Mouse (Mus musculus): ENCODE measurements around the gene Nkain2. TPM values are rescaled to one million over a fixed set of nuclear protein-coding genes. Genes with fewer than 3 reads are reported as not detected.
"Not testable (repeated sequence)": the region's sequence is repeated elsewhere in the genome, so short reads cannot be mapped to it uniquely, and the experiment has no call there.

Gene Nkain2
- total and polyA plus RNA-seq, 3 experiments, result 0.16 TPM; not detected in 2

- no peak for TF ChIP-seq CTCF (IDR thresholded peaks at IDR 0.05; ENCODE audit: low read depth, low read length)
- no peak for TF ChIP-seq GATA2 (IDR thresholded peaks at IDR 0.05; ENCODE audit: borderline replicate concordance, low read depth, low read length)
- TF ChIP-seq GATA1 (IDR thresholded peaks at IDR 0.05; ENCODE audit: borderline replicate concordance, low read length), result no peak
- TF ChIP-seq TAL1 (conservative IDR thresholded peaks at IDR 0.05; ENCODE audit: low read depth, low read length), result no peak
- TF ChIP-seq POLR2AphosphoS5 (IDR thresholded peaks at IDR 0.05; ENCODE audit: insufficient replicate concordance, low read depth, low read length), result no peak
- DNase-seq (ENCODE audit: low spot score), result no peak
- H3K27me3 ChIP-seq (ENCODE audit: insufficient read depth, low read length), result no peaks in the 10 kb centered on the region
- no peak for ATAC-seq (ENCODE audit: extremely low read depth, insufficient number of reproducible peaks, low FRiP score, poor library complexity, severe bottlenecking)
- H3K4me3 ChIP-seq (ENCODE audit: low read depth, low read length), result no peak overlapping the region
- no peaks in the 10 kb centered on the region for H3K4me1 ChIP-seq (ENCODE audit: insufficient read depth, low read depth, low read length)
- H3K36me3 ChIP-seq (replicated peaks), result no peaks in the 10 kb centered on the region
- no peaks in the 10 kb centered on the region for H3K9me3 ChIP-seq (replicated peaks)
These were observed 20.7 kb downstream of the Nkain2 start for GRCm38 (mm10) chr10:32869541-32869940.

- DNase-seq (ENCODE audit: low spot score), result no peak
- Histone ChIP-seq H3K36me3 (replicated peaks) (no peaks in the 10 kb centered on the region), H3K4me1 (ENCODE audit: insufficient read depth, low read depth, low read length) (no peaks in the 10 kb centered on the region), H3K9me3 (replicated peaks) (no peaks in the 10 kb centered on the region), H3K4me3 (ENCODE audit: low read depth, low read length) (no peak overlapping the region), H3K27me3 (ENCODE audit: insufficient read depth, low read length) (no peaks in the 10 kb centered on the region)
- TF ChIP-seq TAL1 (conservative IDR thresholded peaks at IDR 0.05; ENCODE audit: low read depth, low read length), result no peak
- TF ChIP-seq CTCF (IDR thresholded peaks at IDR 0.05; ENCODE audit: low read depth, low read length), result no peak
- no peak for TF ChIP-seq GATA2 (IDR thresholded peaks at IDR 0.05; ENCODE audit: borderline replicate concordance, low read depth, low read length)
- no peak for TF ChIP-seq POLR2AphosphoS5 (IDR thresholded peaks at IDR 0.05; ENCODE audit: insufficient replicate concordance, low read depth, low read length)
- no peak for TF ChIP-seq GATA1 (IDR thresholded peaks at IDR 0.05; ENCODE audit: borderline replicate concordance, low read length)
- ATAC-seq (ENCODE audit: extremely low read depth, insufficient number of reproducible peaks, low FRiP score, poor library complexity, severe bottlenecking), result no peak
These were observed 74.9 kb downstream of the Nkain2 start for GRCm38 (mm10) chr10:32815210-32815883.

DNA sequence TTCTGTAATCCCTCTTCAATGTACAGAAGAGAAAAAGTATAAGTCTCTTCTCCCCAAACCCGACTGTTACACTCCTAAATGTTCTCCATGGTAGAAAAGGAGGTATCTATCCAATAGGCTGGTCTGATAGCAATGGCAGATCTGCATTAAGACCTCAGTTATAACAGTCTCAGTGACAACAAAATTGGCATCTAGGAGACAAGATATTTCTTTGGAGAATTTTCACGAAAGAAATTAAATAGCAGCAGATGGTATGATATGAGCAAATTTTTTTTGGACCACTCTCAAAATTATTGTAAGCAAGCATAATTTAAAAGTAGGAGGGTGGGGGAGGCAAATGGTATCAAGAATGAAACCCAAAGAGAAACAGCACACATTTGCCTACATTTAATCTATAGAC lies 94.0 kb downstream of the Nkain2 start:
- ATAC-seq (ENCODE audit: extremely low read depth, insufficient number of reproducible peaks, low FRiP score, poor library complexity, severe bottlenecking) (no peak), DNase-seq (ENCODE audit: low spot score) (no peak)
- H3K4me3 ChIP-seq (ENCODE audit: low read depth, low read length), result no peak overlapping the region
- H3K27me3 ChIP-seq (ENCODE audit: insufficient read depth, low read length), result no peaks in the 10 kb centered on the region
- H3K9me3 ChIP-seq (replicated peaks), result no peaks in the 10 kb centered on the region
- no peaks in the 10 kb centered on the region for H3K36me3 ChIP-seq (replicated peaks)
- TF ChIP-seq TAL1 (conservative IDR thresholded peaks at IDR 0.05; ENCODE audit: low read depth, low read length), result no peak
- TF ChIP-seq GATA2 (IDR thresholded peaks at IDR 0.05; ENCODE audit: borderline replicate concordance, low read depth, low read length), result no peak
- no peak for TF ChIP-seq GATA1 (IDR thresholded peaks at IDR 0.05; ENCODE audit: borderline replicate concordance, low read length)
- TF ChIP-seq CTCF (IDR thresholded peaks at IDR 0.05; ENCODE audit: low read depth, low read length), result no peak
- TF ChIP-seq POLR2AphosphoS5 (IDR thresholded peaks at IDR 0.05; ENCODE audit: insufficient replicate concordance, low read depth, low read length), result no peak
- H3K4me1 ChIP-seq (ENCODE audit: insufficient read depth, low read depth, low read length), result no peaks in the 10 kb centered on the region

- no peak for ATAC-seq (ENCODE audit: extremely low read depth, insufficient number of reproducible peaks, low FRiP score, poor library complexity, severe bottlenecking)
- Histone ChIP-seq H3K9me3 (replicated peaks) (no peaks in the 10 kb centered on the region), H3K36me3 (replicated peaks) (no peaks in the 10 kb centered on the region), H3K4me1 (ENCODE audit: insufficient read depth, low read depth, low read length) (no peaks in the 10 kb centered on the region), H3K27me3 (ENCODE audit: insufficient read depth, low read length) (no peaks in the 10 kb centered on the region), H3K4me3 (ENCODE audit: low read depth, low read length) (no peak overlapping the region)
- no peak for TF ChIP-seq POLR2AphosphoS5 (IDR thresholded peaks at IDR 0.05; ENCODE audit: insufficient replicate concordance, low read depth, low read length)
- TF ChIP-seq GATA2 (IDR thresholded peaks at IDR 0.05; ENCODE audit: borderline replicate concordance, low read depth, low read length), result no peak
- no peak for TF ChIP-seq GATA1 (IDR thresholded peaks at IDR 0.05; ENCODE audit: borderline replicate concordance, low read length)
- no peak for TF ChIP-seq TAL1 (conservative IDR thresholded peaks at IDR 0.05; ENCODE audit: low read depth, low read length)
- TF ChIP-seq CTCF (IDR thresholded peaks at IDR 0.05; ENCODE audit: low read depth, low read length), result no peak
- DNase-seq (ENCODE audit: low spot score), result no peak
These were observed 99.7 kb downstream of the Nkain2 start for GRCm38 (mm10) chr10:32790541-32790940.

DNA sequence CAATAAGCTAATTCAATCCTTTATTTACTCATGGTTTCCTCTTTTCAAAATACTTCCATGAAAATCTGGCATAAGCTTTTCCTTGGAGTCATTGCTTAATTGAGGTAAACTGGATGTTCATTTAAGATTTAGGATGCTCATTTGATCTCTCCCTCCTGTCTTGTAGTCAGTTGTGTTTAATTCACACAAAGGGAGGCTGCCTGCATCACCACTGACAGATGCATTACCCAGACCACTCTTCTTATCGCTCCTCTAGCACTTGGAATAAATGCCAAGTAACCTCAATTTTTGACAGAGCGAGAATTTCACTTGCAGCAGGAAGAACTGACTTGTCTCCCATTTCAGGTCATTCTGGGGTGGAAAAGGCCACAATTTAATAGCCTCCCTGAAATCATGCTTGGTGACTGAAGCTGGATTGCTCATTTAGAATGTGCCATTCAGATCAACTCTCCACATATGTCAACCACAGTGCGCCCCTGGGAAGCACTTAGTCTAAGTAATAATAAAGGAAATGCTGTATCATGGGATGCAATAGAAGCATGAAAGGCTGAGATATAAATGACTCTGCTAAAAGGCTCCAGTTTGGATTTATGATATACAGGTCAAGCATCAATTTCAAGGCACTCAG lies 107.4 kb downstream of the Nkain2 start:
- Histone ChIP-seq H3K9me3 (replicated peaks) (no peaks in the 10 kb centered on the region), H3K27me3 (ENCODE audit: insufficient read depth, low read length) (no peaks in the 10 kb centered on the region), H3K4me3 (ENCODE audit: low read depth, low read length) (no peak overlapping the region), H3K36me3 (replicated peaks) (no peaks in the 10 kb centered on the region), H3K4me1 (ENCODE audit: insufficient read depth, low read depth, low read length) (no peaks in the 10 kb centered on the region)
- TF ChIP-seq CTCF (IDR thresholded peaks at IDR 0.05; ENCODE audit: low read depth, low read length) (no peak), TAL1 (conservative IDR thresholded peaks at IDR 0.05; ENCODE audit: low read depth, low read length) (no peak)
- ATAC-seq (ENCODE audit: extremely low read depth, insufficient number of reproducible peaks, low FRiP score, poor library complexity, severe bottlenecking) (no peak), DNase-seq (ENCODE audit: low spot score) (no peak)

DNA sequence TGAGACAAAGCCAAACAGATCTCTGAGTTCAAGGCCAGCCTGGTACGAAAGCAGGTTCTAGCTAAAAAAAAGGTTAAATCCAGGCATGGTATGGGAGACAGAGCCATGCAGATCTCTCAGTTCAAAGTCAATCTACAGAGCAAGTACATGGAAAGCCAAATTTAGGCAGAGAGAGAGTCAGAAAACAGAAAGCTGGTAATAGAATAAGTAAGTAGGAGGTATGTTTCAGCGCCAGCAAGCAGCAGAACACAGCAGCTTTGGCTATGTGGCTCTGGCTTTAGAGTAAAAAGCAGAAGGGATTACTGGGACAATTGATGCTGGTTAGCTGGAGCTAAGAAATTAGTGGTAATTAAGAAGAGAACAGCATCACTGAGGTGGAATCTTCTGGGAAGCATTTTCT lies 151.3 kb downstream of the Nkain2 start:
- Histone ChIP-seq H3K4me1 (ENCODE audit: insufficient read depth, low read depth, low read length) (no peaks in the 10 kb centered on the region), H3K4me3 (ENCODE audit: low read depth, low read length) (no peak overlapping the region), H3K9me3 (replicated peaks) (no peaks in the 10 kb centered on the region), H3K27me3 (ENCODE audit: insufficient read depth, low read length) (no peaks in the 10 kb centered on the region), H3K36me3 (replicated peaks) (no peaks in the 10 kb centered on the region)
- TF ChIP-seq POLR2AphosphoS5 (IDR thresholded peaks at IDR 0.05; ENCODE audit: insufficient replicate concordance, low read depth, low read length), result no peak
- no peak for TF ChIP-seq CTCF (IDR thresholded peaks at IDR 0.05; ENCODE audit: low read depth, low read length)
- TF ChIP-seq GATA2 (IDR thresholded peaks at IDR 0.05; ENCODE audit: borderline replicate concordance, low read depth, low read length), result no peak
- no peak for TF ChIP-seq GATA1 (IDR thresholded peaks at IDR 0.05; ENCODE audit: borderline replicate concordance, low read length)
- TF ChIP-seq TAL1 (conservative IDR thresholded peaks at IDR 0.05; ENCODE audit: low read depth, low read length), result no peak
- ATAC-seq (ENCODE audit: extremely low read depth, insufficient number of reproducible peaks, low FRiP score, poor library complexity, severe bottlenecking) (no peak), DNase-seq (ENCODE audit: low spot score) (no peak)

- ATAC-seq (ENCODE audit: extremely low read depth, insufficient number of reproducible peaks, low FRiP score, poor library complexity, severe bottlenecking); DNase-seq (ENCODE audit: low spot score); H3K9me3 ChIP-seq (replicated peaks); H3K36me3 ChIP-seq (replicated peaks); H3K27me3 ChIP-seq (ENCODE audit: insufficient read depth, low read length); H3K4me3 ChIP-seq (ENCODE audit: low read depth, low read length); H3K4me1 ChIP-seq (ENCODE audit: insufficient read depth, low read depth, low read length): not testable (repeated sequence)
These were observed 183.7 kb downstream of the Nkain2 start for GRCm38 (mm10) chr10:32706579-32706978.

Data from G1E (cell line).